Mouse (Mus musculus): ENCODE measurements around the gene Cenps. TPM values are rescaled to one million over a fixed set of nuclear protein-coding genes. Genes with fewer than 3 reads are reported as not detected.

Cenps gene
- polyA plus RNA-seq, 1 experiment from 2014 or later: 29.2 TPM

GRCm38 (mm10) chr4:149163196-149163595, 25.8 kb upstream of the Cenps start:
- no peak for ATAC-seq
- WGBS: 39% methylated on average over 1 of the region's 1 CpGs
- Histone ChIP-seq H3K27ac (ENCODE audit: low read depth, low read length) (no peak overlapping the region), H3K4me3 (ENCODE audit: low read depth, low read length) (no peak overlapping the region), H3K9me3 (replicated peaks; ENCODE audit: control insufficient read depth, low read length) (no peaks in the 10 kb centered on the region), H3K4me2 (ENCODE audit: low read length) (no peak overlapping the region), H3K4me1 (ENCODE audit: control insufficient read depth, insufficient read depth, low read length) (no peaks in the 10 kb centered on the region), H3K9ac (ENCODE audit: low read length) (no peak overlapping the region), H3K27me3 (replicated peaks; ENCODE audit: control insufficient read depth, insufficient read depth, low read length) (no peaks in the 10 kb centered on the region), H3K36me3 (ENCODE audit: control insufficient read depth, insufficient read depth, low read length) (peaks cover 55% of the 10 kb centered on the region)
- no peak for DNase-seq (ENCODE audit: low spot score)

GRCm38 (mm10) chr4:149161166-149161565, 23.7 kb upstream of the Cenps start:
- WGBS: 96% methylated on average over 6 of the region's 6 CpGs
- ATAC-seq (no peak), DNase-seq (ENCODE audit: low spot score) (no peak)
- Histone ChIP-seq H3K27me3 (replicated peaks; ENCODE audit: control insufficient read depth, insufficient read depth, low read length) (no peaks in the 10 kb centered on the region), H3K27ac (ENCODE audit: low read depth, low read length) (no peak overlapping the region), H3K4me3 (ENCODE audit: low read depth, low read length) (no peak overlapping the region), H3K9ac (ENCODE audit: low read length) (no peak overlapping the region), H3K4me2 (ENCODE audit: low read length) (no peak overlapping the region), H3K4me1 (ENCODE audit: control insufficient read depth, insufficient read depth, low read length) (no peaks in the 10 kb centered on the region), H3K9me3 (replicated peaks; ENCODE audit: control insufficient read depth, low read length) (no peaks in the 10 kb centered on the region), H3K36me3 (ENCODE audit: control insufficient read depth, insufficient read depth, low read length) (peaks cover 76% of the 10 kb centered on the region)

GRCm38 (mm10) chr4:149159891-149160290, 22.5 kb upstream of the Cenps start:
- Histone ChIP-seq H3K4me3 (ENCODE audit: low read depth, low read length) (no peak overlapping the region), H3K27me3 (replicated peaks; ENCODE audit: control insufficient read depth, insufficient read depth, low read length) (no peaks in the 10 kb centered on the region), H3K4me1 (ENCODE audit: control insufficient read depth, insufficient read depth, low read length) (no peaks in the 10 kb centered on the region), H3K27ac (ENCODE audit: low read depth, low read length) (no peak overlapping the region), H3K9me3 (replicated peaks; ENCODE audit: control insufficient read depth, low read length) (no peaks in the 10 kb centered on the region), H3K9ac (ENCODE audit: low read length) (no peak overlapping the region), H3K36me3 (ENCODE audit: control insufficient read depth, insufficient read depth, low read length) (peaks cover 88% of the 10 kb centered on the region), H3K4me2 (ENCODE audit: low read length) (no peak overlapping the region)
- ATAC-seq (no peak), DNase-seq (ENCODE audit: low spot score) (no peak)
- WGBS: 89% methylated on average over 13 of the region's 13 CpGs

GRCm38 (mm10) chr4:149159203-149159602, 21.8 kb upstream of the Cenps start:
- Histone ChIP-seq H3K4me1 (ENCODE audit: control insufficient read depth, insufficient read depth, low read length) (no peaks in the 10 kb centered on the region), H3K4me3 (ENCODE audit: low read depth, low read length) (no peak overlapping the region), H3K27ac (ENCODE audit: low read depth, low read length) (no peak overlapping the region), H3K9ac (ENCODE audit: low read length) (no peak overlapping the region), H3K36me3 (ENCODE audit: control insufficient read depth, insufficient read depth, low read length) (peaks cover 90% of the 10 kb centered on the region), H3K27me3 (replicated peaks; ENCODE audit: control insufficient read depth, insufficient read depth, low read length) (no peaks in the 10 kb centered on the region), H3K9me3 (replicated peaks; ENCODE audit: control insufficient read depth, low read length) (no peaks in the 10 kb centered on the region), H3K4me2 (ENCODE audit: low read length) (no peak overlapping the region)
- 88% methylated on average over 2 of the region's 2 CpGs for WGBS
- DNase-seq (ENCODE audit: low spot score): no peak
- ATAC-seq: no peak

GRCm38 (mm10) chr4:149157415-149157973, 20.1 kb upstream of the Cenps start:
- peaks cover 97% of the 10 kb centered on the region for H3K36me3 ChIP-seq (ENCODE audit: control insufficient read depth, insufficient read depth, low read length)
- WGBS: 86% methylated on average over 8 of the region's 8 CpGs

GRCm38 (mm10) chr4:149155711-149156110, 18.3 kb upstream of the Cenps start:
- no peak overlapping the region for H3K4me2 ChIP-seq (ENCODE audit: low read length)
- no peak overlapping the region for H3K27ac ChIP-seq (ENCODE audit: low read depth, low read length)
- DNase-seq (ENCODE audit: low spot score) (no peak), ATAC-seq (no peak)
- 97% methylated on average over 6 of the region's 6 CpGs for WGBS
- H3K9me3 ChIP-seq (replicated peaks; ENCODE audit: control insufficient read depth, low read length): no peaks in the 10 kb centered on the region
- peaks cover 98% of the 10 kb centered on the region for H3K36me3 ChIP-seq (ENCODE audit: control insufficient read depth, insufficient read depth, low read length)
- no peak overlapping the region for H3K4me3 ChIP-seq (ENCODE audit: low read depth, low read length)
- H3K27me3 ChIP-seq (replicated peaks; ENCODE audit: control insufficient read depth, insufficient read depth, low read length): no peaks in the 10 kb centered on the region
- no peak overlapping the region for H3K9ac ChIP-seq (ENCODE audit: low read length)
- no peaks in the 10 kb centered on the region for H3K4me1 ChIP-seq (ENCODE audit: control insufficient read depth, insufficient read depth, low read length)

More at GRCm38 (mm10) chr4:149157415-149157973, 20.1 kb upstream of the Cenps start:
- H3K9me3 ChIP-seq (replicated peaks; ENCODE audit: control insufficient read depth, low read length): no peaks in the 10 kb centered on the region
- DNase-seq (ENCODE audit: low spot score) (no peak), ATAC-seq (no peak)
- no peak overlapping the region for H3K9ac ChIP-seq (ENCODE audit: low read length)
- no peak overlapping the region for H3K4me3 ChIP-seq (ENCODE audit: low read depth, low read length)
- H3K27me3 ChIP-seq (replicated peaks; ENCODE audit: control insufficient read depth, insufficient read depth, low read length): no peaks in the 10 kb centered on the region
- H3K27ac ChIP-seq (ENCODE audit: low read depth, low read length): no peak overlapping the region
- H3K4me2 ChIP-seq (ENCODE audit: low read length): no peak overlapping the region
- no peaks in the 10 kb centered on the region for H3K4me1 ChIP-seq (ENCODE audit: control insufficient read depth, insufficient read depth, low read length)

GRCm38 (mm10) chr4:149154859-149155258, 17.4 kb upstream of the Cenps start:
- H3K4me3 ChIP-seq (ENCODE audit: low read depth, low read length): no peak overlapping the region
- DNase-seq (ENCODE audit: low spot score): no peak
- H3K27ac ChIP-seq (ENCODE audit: low read depth, low read length): no peak overlapping the region
- no peak for ATAC-seq
- no peak overlapping the region for H3K4me2 ChIP-seq (ENCODE audit: low read length)
- peaks cover 97% of the 10 kb centered on the region for H3K36me3 ChIP-seq (ENCODE audit: control insufficient read depth, insufficient read depth, low read length)
- H3K27me3 ChIP-seq (replicated peaks; ENCODE audit: control insufficient read depth, insufficient read depth, low read length): no peaks in the 10 kb centered on the region
- H3K9ac ChIP-seq (ENCODE audit: low read length): no peak overlapping the region
- WGBS: 97% methylated on average over 7 of the region's 7 CpGs
- H3K4me1 ChIP-seq (ENCODE audit: control insufficient read depth, insufficient read depth, low read length): no peaks in the 10 kb centered on the region
- no peaks in the 10 kb centered on the region for H3K9me3 ChIP-seq (replicated peaks; ENCODE audit: control insufficient read depth, low read length)

GRCm38 (mm10) chr4:149150721-149151120, 13.3 kb upstream of the Cenps start:
- no peaks in the 10 kb centered on the region for H3K9me3 ChIP-seq (replicated peaks; ENCODE audit: control insufficient read depth, low read length)
- DNase-seq (ENCODE audit: low spot score) (no peak), ATAC-seq (no peak)
- peaks cover 61% of the 10 kb centered on the region for H3K36me3 ChIP-seq (ENCODE audit: control insufficient read depth, insufficient read depth, low read length)
- no peaks in the 10 kb centered on the region for H3K27me3 ChIP-seq (replicated peaks; ENCODE audit: control insufficient read depth, insufficient read depth, low read length)
- no peak overlapping the region for H3K9ac ChIP-seq (ENCODE audit: low read length)
- no peak overlapping the region for H3K27ac ChIP-seq (ENCODE audit: low read depth, low read length)
- H3K4me2 ChIP-seq (ENCODE audit: low read length): no peak overlapping the region
- H3K4me1 ChIP-seq (ENCODE audit: control insufficient read depth, insufficient read depth, low read length): no peaks in the 10 kb centered on the region
- 94% methylated on average over 11 of the region's 11 CpGs for WGBS
- H3K4me3 ChIP-seq (ENCODE audit: low read depth, low read length): no peak overlapping the region

- no peak overlapping the region for H3K4me2 ChIP-seq (ENCODE audit: low read length)
- H3K36me3 ChIP-seq (ENCODE audit: control insufficient read depth, insufficient read depth, low read length): peaks cover 56% of the 10 kb centered on the region
- no peaks in the 10 kb centered on the region for H3K9me3 ChIP-seq (replicated peaks; ENCODE audit: control insufficient read depth, low read length)
- H3K4me1 ChIP-seq (ENCODE audit: control insufficient read depth, insufficient read depth, low read length): no peaks in the 10 kb centered on the region
- no peak for ATAC-seq
- no peaks in the 10 kb centered on the region for H3K27me3 ChIP-seq (replicated peaks; ENCODE audit: control insufficient read depth, insufficient read depth, low read length)
- no peak overlapping the region for H3K27ac ChIP-seq (ENCODE audit: low read depth, low read length)
- no peak for DNase-seq (ENCODE audit: low spot score)
- no peak overlapping the region for H3K9ac ChIP-seq (ENCODE audit: low read length)
- WGBS: 93% methylated on average over 11 of the region's 11 CpGs
- no peak overlapping the region for H3K4me3 ChIP-seq (ENCODE audit: low read depth, low read length)
Observed at GRCm38 (mm10) chr4:149150256-149150655, 12.8 kb upstream of the Cenps start.
